Mouse (Mus musculus) liver, embryonic 14.5 days (tissue): ENCODE measurements around the gene Phkg1. TPM values are rescaled to one million over a fixed set of nuclear protein-coding genes. Genes with fewer than 3 reads are reported as not detected.
"Not testable (repeated sequence)": the region's sequence is repeated elsewhere in the genome, so short reads cannot be mapped to it uniquely, and the experiment has no call there.

ENCODE experiments used
- ATAC-seq: fragments of 200-750 bp; cut with Nextera tagmentation; 2 replicates; pipeline ENCODE4 v1.8.0; 2017; ENCODE audit warnings: moderate number of reproducible peaks, mild to moderate bottlenecking, moderate library complexity; ENCODE audit not compliant: insufficient read depth
- DNase-seq, 3 experiments: peaks; one replicate each; pipeline ENCODE4 v3.0.0-alpha.2; 2012 to 2013; ENCODE audit warnings: low read depth in 3 of 3, low spot score in 3 of 3
- H3K27ac ChIP-seq: fragments of 300-500 bp; sonication (generic); 2 replicates; pipeline ENCODE4 v1.5.1; 2014; ENCODE audit warnings: moderate library complexity, mild to moderate bottlenecking, control low read depth, inconsistent platforms
- H3K27me3 ChIP-seq: fragments of 300-500 bp; sonication (generic); 2 replicates; pipeline ENCODE4 v1.6.1; 2014; ENCODE audit warnings: mild to moderate bottlenecking, low read length, moderate library complexity; ENCODE audit not compliant: control insufficient read depth, insufficient read depth
- H3K36me3 ChIP-seq: fragments of 300-500 bp; sonication (generic); replicated peaks from 2 replicates; pipeline ENCODE4 v1.6.1; 2014; ENCODE audit warnings: low read depth; ENCODE audit not compliant: control insufficient read depth, insufficient read depth
- H3K4me1 ChIP-seq, 2 experiments: fragments of 200-500 bp in 1 of 2; fragments of 300-500 bp in 1 of 2; sonication (generic) in 1 of 2; replicated peaks; 2 replicates each; pipeline ENCODE4 v1.6.1; 2012 to 2014; ENCODE audit warnings: antibody characterized with exemption in 1 of 2, inconsistent platforms in 1 of 2, low read length in 1 of 2; ENCODE audit not compliant: control insufficient read depth in 2 of 2, insufficient read depth in 2 of 2
- H3K4me2 ChIP-seq: fragments of 300-500 bp; sonication (generic); 2 replicates; pipeline ENCODE4 v1.6.1; 2014; ENCODE audit warnings: low read depth, mild to moderate bottlenecking, control low read depth, moderate library complexity
- H3K4me3 ChIP-seq, 2 experiments: fragments of 200-500 bp in 1 of 2; fragments of 300-500 bp in 1 of 2; sonication (generic) in 1 of 2; 2 replicates each; pipeline ENCODE4 v1.5.1; 2012 to 2014; ENCODE audit warnings: low read depth in 2 of 2, low read length in 2 of 2, mild to moderate bottlenecking in 2 of 2, control low read depth in 1 of 2, inconsistent platforms in 1 of 2, moderate library complexity in 1 of 2; ENCODE audit not compliant: insufficient read depth in 1 of 2
- H3K9ac ChIP-seq: fragments of 300-500 bp; sonication (generic); replicated peaks from 2 replicates; pipeline ENCODE4 v1.6.1; 2014; ENCODE audit warnings: mild to moderate bottlenecking, control low read depth, moderate library complexity
- H3K9me3 ChIP-seq: fragments of 300-500 bp; sonication (generic); 2 replicates; pipeline ENCODE4 v1.6.1; 2016; ENCODE audit warnings: low read length, mixed read lengths; ENCODE audit not compliant: control insufficient read depth
- CTCF ChIP-seq: IDR thresholded peaks from 2 replicates; pipeline ENCODE4 v1.5.1; 2016; ENCODE audit warnings: antibody characterized with exemption, low read depth, control low read depth
- EP300 ChIP-seq: IDR thresholded peaks from 2 replicates; pipeline ENCODE4 v1.6.1; 2016; ENCODE audit warnings: antibody characterized with exemption, low read depth
- WGBS: fragments of 180-500 bp; shearing (Covaris S2); extraction: QIAGEN DNeasy Blood & Tissue Kit; methylation state at CpG from one replicate; pipeline ENCODE4 v1.1.7; 2014; ENCODE audit not compliant: insufficient replicate concordance; 5-methylcytosine and 5-hydroxymethylcytosine counted together
- polyA plus RNA-seq, 2 experiments: library from polyadenylated mRNA; depleted of rRNA in 1 of 2; stranded (reverse) in 1 of 2; unstranded in 1 of 2; fragments of >200 nt; fragmentation: Nextera tagmentation in 1 of 2; extraction: Ambion mirVana in 1 of 2; gene quantifications; 2 replicates each; pipeline versions ENCODE4 v1.2.1 to v1.2.3; 2012 to 2014

The Phkg1 gene
- polyA plus RNA-seq, 2 experiments = 0.10 to 0.18 TPM

- 2% methylated on average over 44 of the region's 44 CpGs for WGBS
- Histone ChIP-seq H3K9ac (peak within 1 kb of the TSS; percentile 57), H3K9me3 (no peaks in the 10 kb centered on the region), H3K27ac (no peak within 1 kb of the TSS), H3K4me1 (peaks cover 4 to 7% of the 10 kb centered on the region in 2 experiments; a peak in 3 of 4 replicates), H3K36me3 (no peaks in the 10 kb centered on the region), H3K4me2 (peak within 1 kb of the TSS; percentile 95), H3K27me3 (no peaks in the 10 kb centered on the region), H3K4me3 (peak within 1 kb of the TSS; percentile 58 to 65)
- TF ChIP-seq EP300 (no peak), CTCF (no peak)
- peak; percentile 100 for ATAC-seq
- DNase-seq = peak; percentile 86
Observed at GRCm38 (mm10) chr5:129895198-129896088, 2.9 kb downstream of the Phkg1 start, which contains the start of gene Zbed5. Gene Zbed5, plus strand, starts transcription at chr5:129895723.

GRCm38 (mm10) chr5:129890390-129890789, 8.0 kb downstream of the Phkg1 start:
- not testable (repeated sequence) for ATAC-seq, H3K4me3 ChIP-seq
- 68% methylated on average over 4 of the region's 7 CpGs for WGBS

GRCm38 (mm10) chr5:129886911-129887636, 11.3 kb downstream of the Phkg1 start, which contains the start of gene Chchd2:
Gene Chchd2, minus strand, starts transcription at chr5:129887470.
- H3K27me3 ChIP-seq = no peaks in the 10 kb centered on the region
- H3K4me2 ChIP-seq = peak within 1 kb of the TSS; percentile 65
- peak within 1 kb of the TSS; percentile 93 for H3K27ac ChIP-seq
- ATAC-seq = peak; percentile 99
- peak within 1 kb of the TSS; percentile 92 to 97 for H3K4me3 ChIP-seq
- TF ChIP-seq CTCF = no peak
- TF ChIP-seq EP300 = peak; percentile 49
- WGBS = under 1% methylated on average over 46 of the region's 46 CpGs
- no peaks in the 10 kb centered on the region for H3K9me3 ChIP-seq
- peaks cover 9 to 10% of the 10 kb centered on the region in 2 experiments; a peak in 3 of 4 replicates for H3K4me1 ChIP-seq
- H3K9ac ChIP-seq = peak within 1 kb of the TSS; percentile 84
- DNase-seq = peak; percentile 97 to 98 (median 97)
- H3K36me3 ChIP-seq = peaks cover 19% of the 10 kb centered on the region

More at GRCm38 (mm10) chr5:129890390-129890789, 8.0 kb downstream of the Phkg1 start:
- not testable (repeated sequence) for H3K9me3 ChIP-seq, H3K4me2 ChIP-seq, H3K27me3 ChIP-seq, H3K36me3 ChIP-seq, H3K9ac ChIP-seq, DNase-seq, H3K27ac ChIP-seq
- H3K4me1 ChIP-seq = peaks cover 10 to 12% of the 10 kb centered on the region in 2 experiments; a peak in 3 of 4 replicates

GRCm38 (mm10) chr5:129886271-129886670, 12.1 kb downstream of the Phkg1 start:
- no peaks in the 10 kb centered on the region for H3K9me3 ChIP-seq
- H3K9ac ChIP-seq = peak overlapping the region; percentile 84
- ATAC-seq (no peak), DNase-seq (peak in 1 of 3 experiments; percentile 48)
- WGBS = 8% methylated on average over 10 of the region's 10 CpGs
- TF ChIP-seq CTCF = no peak
- TF ChIP-seq EP300 = no peak
- H3K27me3 ChIP-seq = no peaks in the 10 kb centered on the region
- H3K27ac ChIP-seq = peak overlapping the region; percentile 93
- H3K4me1 ChIP-seq = peaks cover 9 to 10% of the 10 kb centered on the region in 2 experiments; a peak in 3 of 4 replicates
- H3K4me2 ChIP-seq = peak overlapping the region; percentile 65
- H3K36me3 ChIP-seq = peaks cover 27% of the 10 kb centered on the region
- H3K4me3 ChIP-seq = peak overlapping the region; percentile 92 to 97

GRCm38 (mm10) chr5:129879888-129880287, 18.5 kb downstream of the Phkg1 start:
- WGBS = 51% methylated on average over 3 of the region's 3 CpGs
- Histone ChIP-seq H3K4me2 (no peak overlapping the region), H3K27ac (no peak overlapping the region), H3K4me1 (no peaks in the 10 kb centered on the region), H3K9me3 (no peaks in the 10 kb centered on the region), H3K36me3 (peaks cover 35% of the 10 kb centered on the region), H3K9ac (no peak overlapping the region), H3K27me3 (no peaks in the 10 kb centered on the region), H3K4me3 (no peak overlapping the region)
- TF ChIP-seq EP300 (no peak), CTCF (no peak)
- DNase-seq (no peak), ATAC-seq (no peak)
